Mouse (Mus musculus) retina, postnatal 1 day (tissue): Measurements from ENCODE around the gene Gprc6a.
A peak's percentile ranks its signal among the peaks of the same experiment; 100 is the strongest.

Source experiments
- DNase-seq: peaks from one replicate; pipeline ENCODE4 v3.0.0-alpha.2; 2012

Gprc6a gene

GRCm38 (mm10) chr10:51631411-51632136 lies at the start of gene Gprc6a:
TSS of gene Gprc6a (minus strand) at chr10:51631461.
- DNase-seq, result no peak

GRCm38 (mm10) chr10:51678251-51678639 lies 47.0 kb upstream of the Gprc6a start:
- DNase-seq, result peak; percentile 27

- DNase-seq, result peak; percentile 60
These were observed 46.4 kb upstream of the Gprc6a start, which contains the start of gene Rfx6 for GRCm38 (mm10) chr10:51677548-51678250. TSS of gene Rfx6 (plus strand) at chr10:51677756.

GRCm38 (mm10) chr10:51672082-51672779 lies 41.0 kb upstream of the Gprc6a start:
- no peak for DNase-seq

- no peak for DNase-seq
These were observed 40.3 kb upstream of the Gprc6a start for GRCm38 (mm10) chr10:51671583-51671982.

GRCm38 (mm10) chr10:51669334-51669733 lies 38.1 kb upstream of the Gprc6a start:
- no peak for DNase-seq

GRCm38 (mm10) chr10:51657324-51657723 lies 26.1 kb upstream of the Gprc6a start:
- no peak for DNase-seq

GRCm38 (mm10) chr10:51649506-51650221 lies 18.4 kb upstream of the Gprc6a start:
- DNase-seq, result no peak

- no peak for DNase-seq
These were observed 10.1 kb downstream of the Gprc6a start for GRCm38 (mm10) chr10:51621193-51621592.

- no peak for DNase-seq
These were observed 11.1 kb downstream of the Gprc6a start for GRCm38 (mm10) chr10:51620126-51620525.

GRCm38 (mm10) chr10:51618538-51618937 lies 12.7 kb downstream of the Gprc6a start:
- no peak for DNase-seq

- DNase-seq, result no peak
These were observed 16.3 kb downstream of the Gprc6a start for GRCm38 (mm10) chr10:51614826-51615590.

- no peak for DNase-seq
These were observed 17.8 kb downstream of the Gprc6a start for GRCm38 (mm10) chr10:51613421-51613820.

GRCm38 (mm10) chr10:51611969-51612682 lies 19.1 kb downstream of the Gprc6a start:
- no peak for DNase-seq

- no peak for DNase-seq
These were observed 21.4 kb downstream of the Gprc6a start for GRCm38 (mm10) chr10:51609741-51610425.

GRCm38 (mm10) chr10:51596928-51597635 lies 34.2 kb downstream of the Gprc6a start:
- DNase-seq, result no peak

- peak; percentile 74 for DNase-seq
These were observed 36.0 kb downstream of the Gprc6a start for GRCm38 (mm10) chr10:51595001-51595931.

- DNase-seq, result no peak
These were observed 39.7 kb downstream of the Gprc6a start for GRCm38 (mm10) chr10:51591574-51591973.

- DNase-seq, result peak; percentile 36
These were observed 41.1 kb downstream of the Gprc6a start, which contains the start of gene Fam162b for GRCm38 (mm10) chr10:51590139-51590574. TSS of gene Fam162b (minus strand) at chr10:51590517.
